Mouse (Mus musculus): ENCODE data around the gene Esyt2.

DNA sequence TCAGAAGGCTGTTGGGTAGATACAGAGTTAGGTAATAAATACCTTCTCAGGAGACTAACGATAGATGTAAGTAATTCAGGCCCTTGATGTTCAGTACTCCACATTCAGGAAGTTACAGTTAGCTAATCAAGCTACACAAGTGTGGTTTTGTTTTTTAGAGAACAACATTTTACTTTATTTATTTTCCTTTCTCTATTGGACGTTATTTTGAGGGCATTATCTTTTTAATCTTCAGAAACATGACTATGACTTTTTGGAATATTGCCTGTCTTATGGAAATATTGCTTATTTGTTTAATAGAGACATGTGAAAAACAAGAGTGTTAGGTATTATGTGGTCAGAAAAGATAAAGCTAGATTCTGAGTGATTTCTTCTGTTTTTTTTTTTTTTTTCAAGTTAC lies 12.2 kb downstream of the Esyt2 start:
- TF ChIP-seq CTCF (IDR thresholded peaks at IDR 0.05; ENCODE audit: extremely low read depth, insufficient read depth, low read length) (no peak), POLR2A (IDR thresholded peaks at IDR 0.05; ENCODE audit: extremely low read depth, insufficient read depth, low read length) (no peak)

Data from cortical plate, adult 2 months (tissue).